Mouse (Mus musculus) hindbrain, postnatal 0 days (tissue): ENCODE measurements around the gene Tuba3b. TPM values are rescaled to one million over a fixed set of nuclear protein-coding genes. Genes with fewer than 3 reads are reported as not detected.
A peak's percentile ranks its signal among the peaks of the same experiment; 100 is the strongest.

Experiments
- ATAC-seq: fragments of 200-750 bp; cut with Nextera tagmentation; 2 replicates; pipeline ENCODE4 v1.8.0; 2017; ENCODE audit warnings: mild to moderate bottlenecking, moderate TSS enrichment, moderate library complexity
- DNase-seq: peaks from one replicate; pipeline ENCODE4 v3.0.0-alpha.2; 2015; ENCODE audit warnings: low spot score
- H3K27ac ChIP-seq: fragments of 300-500 bp; sonication (generic); 2 replicates; pipeline ENCODE4 v1.5.1; 2014; ENCODE audit warnings: mild to moderate bottlenecking
- H3K27me3 ChIP-seq: fragments of 300-500 bp; sonication (generic); 2 replicates; pipeline ENCODE4 v1.6.1; 2014; ENCODE audit warnings: low read length, mixed read lengths; ENCODE audit not compliant: insufficient read depth
- H3K36me3 ChIP-seq: fragments of 300-500 bp; sonication (generic); 2 replicates; pipeline ENCODE4 v1.6.1; 2014; ENCODE audit warnings: low read length, mixed read lengths; ENCODE audit not compliant: insufficient read depth
- H3K4me1 ChIP-seq: fragments of 300-500 bp; sonication (generic); 2 replicates; pipeline ENCODE4 v1.6.1; 2014; ENCODE audit warnings: antibody characterized with exemption, low read length, mixed read lengths; ENCODE audit not compliant: insufficient read depth
- H3K4me2 ChIP-seq: fragments of 300-500 bp; sonication (generic); 2 replicates; pipeline ENCODE4 v1.6.1; 2014; ENCODE audit warnings: low read depth, mild to moderate bottlenecking, low read length, moderate library complexity, mixed read lengths
- H3K4me3 ChIP-seq: fragments of 300-500 bp; sonication (generic); 2 replicates; pipeline ENCODE4 v1.5.1; 2014; ENCODE audit warnings: low read length
- H3K9ac ChIP-seq: fragments of 300-500 bp; sonication (generic); replicated peaks from 2 replicates; pipeline ENCODE4 v1.6.1; 2014; ENCODE audit warnings: mild to moderate bottlenecking, low read length, moderate library complexity, mixed read lengths
- H3K9me3 ChIP-seq: fragments of 300-500 bp; sonication (generic); 2 replicates; pipeline ENCODE4 v1.6.1; 2016; ENCODE audit warnings: low read length, mixed read lengths
- CTCF ChIP-seq: IDR thresholded peaks from 2 replicates; pipeline ENCODE4 v1.5.1; 2016; ENCODE audit warnings: antibody characterized with exemption, control low read depth, low read depth
- WGBS: fragments of 180-500 bp; shearing (Covaris S2); extraction: QIAGEN DNeasy Blood & Tissue Kit; methylation state at CpG from one replicate; pipeline ENCODE4 v1.1.7; 2014; 5-methylcytosine and 5-hydroxymethylcytosine counted together
- polyA plus RNA-seq: library from polyadenylated mRNA; unstranded; fragments of >200 nt; fragmentation: Nextera tagmentation; extraction: Ambion mirVana; gene quantifications from 2 replicates; pipeline ENCODE4 v1.2.1, GENCODE M21; 2015
- total RNA-seq: library from RNA; depleted of rRNA; stranded (reverse); fragments of >200 nt; gene quantifications from 2 replicates; pipeline ENCODE4 v1.2.3, GENCODE M21; 2014

The Tuba3b gene
- total and polyA plus RNA-seq, 2 experiments from 2014 or later = not detected

DNA sequence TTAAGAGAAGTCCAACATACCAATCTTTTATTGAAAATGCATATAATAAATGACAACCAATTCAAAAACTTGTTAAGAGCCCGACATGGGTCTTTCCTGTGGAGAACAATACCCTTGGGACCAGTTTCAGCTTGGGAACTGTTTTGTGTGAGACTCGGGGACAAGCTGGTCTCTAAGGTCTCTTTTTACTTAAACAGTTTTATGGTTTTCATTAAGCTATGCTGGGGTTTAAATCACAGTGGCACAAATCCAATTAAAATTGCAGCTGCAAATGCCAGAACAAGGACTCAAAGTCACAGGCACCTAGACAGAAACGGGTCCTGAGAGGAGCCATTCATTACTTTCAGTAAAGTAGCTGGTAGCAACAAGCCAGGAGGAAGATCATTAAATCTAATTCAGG lies 10.4 kb upstream of the Tuba3b start:
- Histone ChIP-seq H3K36me3 (no peaks in the 10 kb centered on the region), H3K4me3 (no peak overlapping the region), H3K9me3 (no peaks in the 10 kb centered on the region), H3K27ac (no peak overlapping the region), H3K4me2 (no peak overlapping the region), H3K4me1 (no peaks in the 10 kb centered on the region), H3K9ac (no peak overlapping the region), H3K27me3 (no peaks in the 10 kb centered on the region)
- DNase-seq (peak; percentile 42), ATAC-seq (no peak)
- no peak for TF ChIP-seq CTCF
- 39% methylated on average over 3 of the region's 3 CpGs for WGBS

DNA sequence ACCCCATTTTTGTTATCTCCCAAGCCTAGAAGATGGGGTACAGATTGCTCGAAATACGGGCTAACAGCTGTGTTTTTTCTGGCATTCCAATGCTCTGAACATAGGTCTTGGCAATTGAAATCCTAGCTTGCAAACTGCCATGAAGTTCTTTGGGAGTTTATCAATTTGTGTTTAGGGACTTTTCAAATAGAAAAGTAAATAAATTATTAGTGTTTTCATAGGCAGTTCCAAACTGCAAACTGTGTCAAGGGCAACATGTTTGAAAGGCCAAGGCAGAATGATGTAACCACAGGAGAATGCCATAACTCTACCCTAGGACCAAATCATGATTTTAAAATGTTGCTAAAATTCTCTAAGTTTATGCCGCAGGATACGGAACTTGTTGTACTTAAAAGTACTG lies 7.8 kb upstream of the Tuba3b start:
- 95% methylated on average over 4 of the region's 4 CpGs for WGBS
- Histone ChIP-seq H3K36me3 (no peaks in the 10 kb centered on the region), H3K4me3 (no peak overlapping the region), H3K9ac (no peak overlapping the region), H3K4me1 (no peaks in the 10 kb centered on the region), H3K27ac (no peak overlapping the region), H3K4me2 (no peak overlapping the region), H3K27me3 (no peaks in the 10 kb centered on the region), H3K9me3 (no peaks in the 10 kb centered on the region)
- DNase-seq (no peak), ATAC-seq (no peak)
- TF ChIP-seq CTCF = no peak

DNA sequence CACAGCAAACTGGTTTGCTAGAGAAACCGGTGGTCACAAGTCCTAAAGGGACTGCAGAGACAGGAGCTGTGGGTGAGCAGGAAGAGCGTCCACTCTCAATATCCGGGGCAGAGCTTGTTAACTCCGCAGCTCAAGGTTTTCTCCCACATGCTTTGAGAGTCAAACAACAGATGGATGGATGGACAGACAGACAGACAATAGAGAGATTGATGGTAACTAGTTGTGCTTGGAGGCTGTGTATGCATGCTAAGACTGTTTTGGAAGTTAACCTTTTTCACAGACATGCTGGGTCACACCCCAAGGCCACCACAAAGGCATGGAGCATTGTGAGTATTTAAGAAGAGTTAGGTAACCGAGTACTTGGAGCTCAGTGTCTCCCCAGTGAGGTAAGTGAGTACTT lies 6.9 kb upstream of the Tuba3b start:
- H3K27me3 ChIP-seq = no peaks in the 10 kb centered on the region
- DNase-seq (no peak), ATAC-seq (no peak)
- 90% methylated on average over 5 of the region's 5 CpGs for WGBS
- H3K9me3 ChIP-seq = no peaks in the 10 kb centered on the region
- H3K36me3 ChIP-seq = no peaks in the 10 kb centered on the region
- no peak overlapping the region for H3K4me3 ChIP-seq
- H3K9ac ChIP-seq = no peak overlapping the region
- H3K27ac ChIP-seq = no peak overlapping the region
- no peak overlapping the region for H3K4me2 ChIP-seq
- H3K4me1 ChIP-seq = no peaks in the 10 kb centered on the region
- TF ChIP-seq CTCF = no peak

DNA sequence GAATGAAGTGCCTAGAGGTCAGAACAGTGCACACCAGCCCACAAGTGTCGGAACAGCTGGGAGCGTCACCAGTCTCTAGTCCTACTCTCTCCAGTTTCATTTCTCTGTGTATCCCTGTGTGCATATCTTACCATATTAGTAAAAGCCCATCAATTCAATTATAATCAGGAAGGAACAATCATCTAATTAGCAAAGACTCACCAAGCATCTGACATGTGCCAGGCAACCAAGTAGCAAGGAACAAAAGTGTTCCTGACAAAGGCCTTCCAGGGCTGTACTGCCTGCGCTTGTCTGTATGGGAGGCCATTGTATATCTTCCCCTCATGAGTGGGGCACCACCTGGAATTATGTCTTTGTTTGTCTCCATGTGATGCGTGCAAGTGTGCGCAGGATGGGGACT lies 4.7 kb upstream of the Tuba3b start:
- 75% methylated on average over 5 of the region's 5 CpGs for WGBS
- TF ChIP-seq CTCF = no peak
- Histone ChIP-seq H3K9me3 (no peaks in the 10 kb centered on the region), H3K4me3 (no peak overlapping the region), H3K27ac (no peak overlapping the region), H3K36me3 (no peaks in the 10 kb centered on the region), H3K27me3 (no peaks in the 10 kb centered on the region), H3K4me1 (no peaks in the 10 kb centered on the region), H3K9ac (no peak overlapping the region), H3K4me2 (no peak overlapping the region)
- ATAC-seq (no peak), DNase-seq (no peak)

DNA sequence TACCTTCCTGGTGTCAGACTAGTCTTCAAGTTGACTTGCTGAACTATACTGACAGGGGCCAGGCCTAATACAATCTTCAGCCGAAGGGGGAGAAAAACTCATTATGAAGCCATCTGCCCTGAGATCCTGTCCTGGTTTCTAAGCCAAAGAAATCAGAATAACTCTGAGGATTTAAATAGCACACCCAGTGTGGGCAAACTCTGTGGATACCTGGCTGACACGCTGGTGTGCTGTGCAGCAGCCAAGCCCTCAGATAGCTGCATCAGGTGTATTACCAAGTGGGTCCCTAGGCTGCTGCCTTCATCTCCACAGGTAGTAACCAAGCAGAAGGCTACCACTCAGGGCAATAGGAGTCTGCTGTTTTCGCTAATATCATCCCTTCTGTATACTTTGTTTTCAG lies 2.9 kb upstream of the Tuba3b start:
- Histone ChIP-seq H3K4me2 (no peak overlapping the region), H3K4me3 (no peak overlapping the region), H3K9me3 (no peaks in the 10 kb centered on the region), H3K27me3 (no peaks in the 10 kb centered on the region), H3K36me3 (no peaks in the 10 kb centered on the region), H3K9ac (no peak overlapping the region), H3K27ac (no peak overlapping the region), H3K4me1 (no peaks in the 10 kb centered on the region)
- DNase-seq (peak; percentile 23), ATAC-seq (no peak)
- whole genome bisulfite sequencing = 65% methylated on average over 3 of the region's 3 CpGs
- no peak for TF ChIP-seq CTCF

DNA sequence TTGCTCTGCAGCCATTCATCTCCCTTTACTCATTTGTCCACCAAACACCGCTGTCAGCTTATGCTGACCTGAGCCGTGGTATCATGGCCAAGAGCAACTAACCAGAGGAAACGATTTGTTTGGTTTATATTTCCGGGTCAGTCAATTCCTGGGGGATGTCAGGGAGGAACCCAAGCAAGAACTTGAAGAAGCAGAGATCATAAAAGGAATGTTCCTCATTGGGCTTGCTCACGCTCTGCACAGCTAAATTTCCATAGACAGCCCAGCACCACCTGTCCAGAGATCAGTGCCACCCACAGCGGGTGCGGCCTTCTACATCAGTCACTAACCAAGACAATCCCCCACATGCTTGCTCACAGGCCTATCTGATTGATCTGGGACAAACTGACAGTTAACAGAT lies 1.3 kb upstream of the Tuba3b start, which contains the start of gene Lmntd1:
Gene Lmntd1, minus strand, starts transcription at position 101 of the 400 bp plus-strand sequence.
- DNase-seq (no peak), ATAC-seq (no peak)
- Histone ChIP-seq H3K4me1 (no peaks in the 10 kb centered on the region), H3K4me2 (no peak within 1 kb of the TSS), H3K27ac (no peak within 1 kb of the TSS), H3K27me3 (no peaks in the 10 kb centered on the region), H3K4me3 (no peak within 1 kb of the TSS), H3K36me3 (no peaks in the 10 kb centered on the region), H3K9ac (no peak within 1 kb of the TSS), H3K9me3 (no peaks in the 10 kb centered on the region)
- 82% methylated on average over 7 of the region's 7 CpGs for WGBS
- no peak for TF ChIP-seq CTCF

DNA sequence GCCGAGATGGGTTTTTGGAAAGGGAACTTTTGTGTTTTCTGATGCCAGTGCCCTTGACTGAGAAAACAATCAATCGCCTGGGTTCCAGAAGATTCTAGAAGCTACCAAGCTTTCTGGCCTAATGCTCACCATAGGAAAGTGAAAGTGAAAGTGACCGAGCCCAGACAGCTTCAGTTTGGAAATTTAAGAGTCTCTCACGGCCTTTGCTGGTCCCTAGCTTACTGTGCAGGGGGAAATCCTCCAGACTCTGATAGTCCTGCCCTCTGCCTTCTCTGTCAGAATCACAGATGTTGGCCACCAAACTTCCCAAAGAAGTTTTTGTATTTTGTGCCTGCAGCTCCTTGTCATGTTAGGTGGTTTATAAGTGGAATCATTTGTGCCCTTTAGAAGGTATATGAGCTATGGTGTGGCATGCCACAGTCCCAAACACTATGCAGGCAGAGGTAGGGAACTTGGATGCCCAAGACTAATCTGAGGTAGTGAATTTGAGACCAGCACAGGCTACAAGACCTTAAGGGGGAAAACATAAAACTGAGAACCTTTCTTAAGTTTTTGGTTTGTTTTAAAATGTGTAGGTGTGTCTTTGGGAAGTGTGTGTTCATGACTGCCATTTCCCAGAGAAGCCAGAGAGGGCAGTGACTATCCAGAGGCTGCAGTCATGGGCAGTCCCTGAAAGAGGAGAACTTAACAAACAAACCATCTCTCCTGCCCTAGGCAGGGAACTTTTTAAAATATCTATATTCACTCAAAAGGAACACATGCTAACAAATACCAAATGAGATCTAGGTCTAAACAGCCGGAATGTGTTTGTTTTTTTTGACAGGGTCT lies 1.1 kb downstream of the Tuba3b start:
- WGBS = 89% methylated on average over 5 of the region's 5 CpGs
- H3K9me3 ChIP-seq = no peaks in the 10 kb centered on the region
- no peaks in the 10 kb centered on the region for H3K4me1 ChIP-seq
- no peak overlapping the region for H3K4me3 ChIP-seq
- no peak overlapping the region for H3K9ac ChIP-seq
- H3K36me3 ChIP-seq = no peaks in the 10 kb centered on the region
- no peak overlapping the region for H3K27ac ChIP-seq
- no peak overlapping the region for H3K4me2 ChIP-seq
- no peak for ATAC-seq
- no peaks in the 10 kb centered on the region for H3K27me3 ChIP-seq
- no peak for TF ChIP-seq CTCF
- no peak for DNase-seq
